Mouse (Mus musculus): ENCODE results near the gene Lrrfip2. TPM values are rescaled to one million over a fixed set of nuclear protein-coding genes. Genes with fewer than 3 reads are reported as not detected.

Gene Lrrfip2
- polyA plus RNA-seq, 1 experiment from 2014 or later = 41.7 TPM

DNA sequence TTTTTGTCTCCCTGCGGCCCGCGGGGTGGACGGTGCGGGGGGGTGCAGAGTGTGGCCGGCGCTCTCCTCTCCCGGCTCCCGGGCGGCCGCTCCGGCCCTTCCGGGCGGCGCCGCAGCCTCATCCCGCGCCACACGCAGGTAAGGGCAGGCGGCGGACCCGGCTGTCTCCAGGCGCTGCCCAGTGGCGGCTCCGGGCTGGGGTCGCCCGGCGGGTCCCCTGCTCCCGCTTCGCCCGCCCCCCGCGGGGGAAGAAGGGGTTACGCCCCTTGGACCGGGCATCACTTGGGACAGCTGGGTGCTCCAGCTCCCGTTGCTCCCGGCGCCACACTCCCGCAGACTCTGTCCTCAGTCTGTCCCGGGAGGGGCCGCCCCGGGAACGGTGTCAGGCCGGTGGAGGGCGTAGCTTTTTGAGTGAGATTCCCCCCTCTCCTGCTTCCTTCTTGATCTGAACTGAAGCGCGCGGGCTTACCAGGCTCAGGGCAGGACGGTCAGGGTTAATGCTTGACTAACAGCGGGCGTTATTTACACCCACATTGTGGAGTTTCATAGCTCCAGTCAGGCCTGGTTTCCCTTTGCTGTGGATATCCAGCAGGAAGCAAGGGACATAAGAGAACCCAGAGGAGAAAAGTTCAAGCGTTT is 979 bp downstream of the Lrrfip2 start:
- H3K36me3 ChIP-seq = no peaks in the 10 kb centered on the region
- peak overlapping the region; percentile 83 for H3K4me2 ChIP-seq
- no peaks in the 10 kb centered on the region for H3K9me3 ChIP-seq
- H3K27me3 ChIP-seq = no peaks in the 10 kb centered on the region
- H3K9ac ChIP-seq = peak overlapping the region; percentile 92
- peak; percentile 77 for ATAC-seq (ENCODE audit: insufficient number of reproducible peaks, insufficient read depth, low FRiP score, low TSS enrichment, low read depth)
- peak overlapping the region; percentile 75 for H3K27ac ChIP-seq
- under 1% methylated on average over 46 of the region's 52 CpGs for WGBS
- peak overlapping the region; percentile 87 for H3K4me3 ChIP-seq
- H3K4me1 ChIP-seq = peaks cover 22% of the 10 kb centered on the region

DNA sequence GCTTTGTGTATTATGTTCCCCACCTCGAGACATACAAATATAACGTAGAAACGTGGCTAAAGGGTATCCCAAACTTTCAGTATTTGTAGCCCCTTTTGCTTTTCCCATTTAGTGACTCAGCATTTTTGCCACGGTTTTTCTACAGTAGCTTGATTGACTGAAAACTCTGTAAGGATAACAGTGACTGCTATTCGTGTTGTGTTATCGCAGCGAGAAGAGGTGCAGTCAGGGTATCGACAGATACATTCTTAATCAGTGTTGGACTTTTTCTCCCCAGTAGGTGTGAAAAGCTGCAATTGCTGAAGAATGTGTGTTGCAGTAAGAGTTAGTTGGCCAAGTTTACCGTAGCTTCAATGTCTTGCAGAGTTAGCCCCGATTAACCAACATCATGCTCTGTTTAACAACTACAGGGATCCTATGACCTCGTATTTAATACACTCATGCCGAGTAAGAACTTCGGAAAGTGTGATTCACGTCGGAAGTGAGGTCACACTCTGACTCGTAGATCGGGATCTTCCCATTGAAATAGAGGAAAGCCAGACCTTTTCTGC is 1.6 kb downstream of the Lrrfip2 start:
- peak overlapping the region; percentile 75; the same call in 1 of the 2 replicates for H3K27ac ChIP-seq

DNA sequence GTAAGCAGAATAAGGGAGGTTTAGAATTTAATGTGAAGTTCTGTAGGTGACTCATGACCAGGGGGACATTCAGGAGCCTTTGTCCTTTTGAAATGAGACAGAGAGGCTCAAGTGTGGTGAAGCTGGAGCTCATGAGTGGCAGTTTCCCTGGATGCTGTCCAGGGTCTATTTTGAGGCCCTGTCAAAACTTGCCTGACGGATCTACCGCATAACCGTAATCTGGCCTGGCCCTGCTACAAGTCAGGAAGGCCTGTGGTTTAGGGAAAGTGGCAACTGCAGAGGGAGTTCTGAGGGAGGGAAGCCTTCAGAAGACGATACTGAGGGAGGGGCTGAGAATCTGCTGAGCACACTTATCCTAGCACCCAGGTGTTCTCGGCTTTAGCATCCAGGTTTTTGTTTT is 5.1 kb downstream of the Lrrfip2 start:
- no peak overlapping the region for H3K4me2 ChIP-seq
- 51% methylated on average over 5 of the region's 5 CpGs for WGBS

More for the DNA sequence above, 1.6 kb downstream of the Lrrfip2 start:
- ATAC-seq (ENCODE audit: insufficient number of reproducible peaks, insufficient read depth, low FRiP score, low TSS enrichment, low read depth) = no peak
- Histone ChIP-seq H3K27me3 (no peaks in the 10 kb centered on the region), H3K4me1 (peaks cover 22% of the 10 kb centered on the region), H3K36me3 (no peaks in the 10 kb centered on the region), H3K9me3 (no peaks in the 10 kb centered on the region), H3K4me2 (peak overlapping the region; percentile 83), H3K9ac (peak overlapping the region; percentile 92), H3K4me3 (peak overlapping the region; percentile 87)
- WGBS = 10% methylated on average over 17 of the region's 17 CpGs

DNA sequence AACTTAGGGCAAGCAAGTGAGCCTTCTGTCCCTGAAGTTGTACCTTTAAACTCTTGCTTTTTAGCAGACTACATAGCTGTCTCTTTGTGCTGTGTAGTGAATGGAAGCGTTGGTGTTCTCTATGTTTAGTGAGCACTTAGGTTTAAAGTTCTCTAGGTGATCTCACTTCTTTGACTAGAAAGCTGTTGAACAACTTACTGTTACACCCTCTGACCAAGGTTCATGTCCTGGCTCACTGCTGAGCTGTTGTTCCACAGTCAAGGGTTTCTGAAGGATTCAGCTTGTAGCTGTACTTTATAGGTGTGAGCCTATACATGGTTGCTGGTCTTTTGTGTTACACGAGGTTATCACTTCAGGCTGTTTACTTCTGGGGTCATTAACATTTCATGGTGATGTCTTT is 5.9 kb downstream of the Lrrfip2 start:
- ATAC-seq (ENCODE audit: insufficient number of reproducible peaks, insufficient read depth, low FRiP score, low TSS enrichment, low read depth) = no peak
- 74% methylated on average over 2 of the region's 2 CpGs for WGBS

More for the DNA sequence above, 5.1 kb downstream of the Lrrfip2 start:
- Histone ChIP-seq H3K27ac (no peak overlapping the region), H3K9me3 (no peaks in the 10 kb centered on the region), H3K9ac (no peak overlapping the region), H3K36me3 (peaks cover 4% of the 10 kb centered on the region; the same call in 1 of the 2 replicates), H3K27me3 (no peaks in the 10 kb centered on the region), H3K4me3 (no peak overlapping the region), H3K4me1 (peaks cover 23% of the 10 kb centered on the region)
- ATAC-seq (ENCODE audit: insufficient number of reproducible peaks, insufficient read depth, low FRiP score, low TSS enrichment, low read depth) = no peak

DNA sequence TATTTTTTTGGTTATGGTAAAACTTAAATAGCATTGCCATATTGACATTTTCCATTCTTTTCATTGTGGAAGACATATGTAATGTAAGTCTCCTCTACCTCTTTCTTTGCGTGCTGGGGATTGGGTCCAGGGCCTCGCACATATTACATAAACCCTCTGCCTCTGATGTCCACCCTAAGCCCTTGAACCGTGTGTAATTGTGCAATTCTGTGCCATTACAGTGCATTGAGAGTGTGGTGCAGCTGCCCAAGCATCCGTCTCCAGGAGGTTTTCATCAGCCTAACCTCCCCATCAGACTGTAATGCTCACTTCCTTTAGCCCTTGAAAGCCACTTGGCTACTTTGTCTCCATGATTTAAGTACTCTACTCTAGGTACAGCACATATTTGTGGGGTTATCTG is 7.0 kb downstream of the Lrrfip2 start:
- Histone ChIP-seq H3K27me3 (no peaks in the 10 kb centered on the region), H3K36me3 (peaks cover 4% of the 10 kb centered on the region; the same call in 1 of the 2 replicates), H3K4me2 (no peak overlapping the region), H3K4me3 (no peak overlapping the region), H3K4me1 (peaks cover 26% of the 10 kb centered on the region), H3K27ac (no peak overlapping the region), H3K9ac (no peak overlapping the region), H3K9me3 (no peaks in the 10 kb centered on the region)
- no peak for ATAC-seq (ENCODE audit: insufficient number of reproducible peaks, insufficient read depth, low FRiP score, low TSS enrichment, low read depth)
- WGBS = 81% methylated on average over 4 of the region's 4 CpGs

More for the DNA sequence above, 5.9 kb downstream of the Lrrfip2 start:
- Histone ChIP-seq H3K9me3 (no peaks in the 10 kb centered on the region), H3K27me3 (no peaks in the 10 kb centered on the region), H3K9ac (no peak overlapping the region), H3K36me3 (peaks cover 4% of the 10 kb centered on the region; the same call in 1 of the 2 replicates), H3K27ac (no peak overlapping the region), H3K4me1 (peaks cover 28% of the 10 kb centered on the region), H3K4me2 (no peak overlapping the region), H3K4me3 (no peak overlapping the region)

DNA sequence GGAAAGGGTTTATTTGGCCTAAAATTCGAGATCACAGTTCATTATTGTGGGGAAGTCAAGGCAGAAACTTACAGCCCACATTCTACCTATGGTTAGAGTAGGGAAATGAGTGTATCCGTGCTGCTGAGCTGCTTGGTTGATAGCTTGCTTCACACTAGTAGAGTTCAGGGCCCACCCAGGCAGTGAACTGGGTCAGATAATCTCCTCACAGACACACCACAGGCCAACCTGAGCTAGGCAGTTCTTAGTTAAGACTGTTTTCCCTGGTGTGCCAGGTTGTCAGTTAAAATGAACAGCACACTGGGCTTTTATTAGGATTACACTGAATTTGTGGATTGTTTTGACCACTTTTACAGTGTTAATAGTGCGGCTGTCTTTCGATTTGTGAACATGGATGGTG is 9.3 kb downstream of the Lrrfip2 start:
- WGBS = 76% methylated on average over 4 of the region's 4 CpGs
- ATAC-seq (ENCODE audit: insufficient number of reproducible peaks, insufficient read depth, low FRiP score, low TSS enrichment, low read depth) = no peak

DNA sequence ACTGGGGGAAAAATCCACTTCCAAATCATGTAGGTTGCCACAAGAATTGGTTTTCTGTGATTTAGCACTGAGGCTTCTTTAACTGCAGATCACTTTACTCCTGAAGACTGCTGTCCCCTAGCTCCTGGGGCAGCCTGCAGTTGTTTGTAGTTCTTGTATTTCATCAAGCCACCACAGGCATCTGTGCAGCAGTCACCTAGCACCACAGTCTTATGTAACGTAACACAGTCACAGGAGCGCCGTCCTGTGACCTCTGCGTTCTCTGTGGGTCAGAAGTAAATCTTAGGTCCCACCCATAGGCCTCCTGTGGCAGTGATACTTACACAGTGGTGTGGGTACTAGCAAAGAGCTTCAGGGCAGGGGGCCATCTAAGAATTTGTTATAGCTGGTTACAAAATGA is 10.4 kb downstream of the Lrrfip2 start:
- no peaks in the 10 kb centered on the region for H3K9me3 ChIP-seq
- no peak overlapping the region for H3K9ac ChIP-seq
- peaks cover 4% of the 10 kb centered on the region; the same call in 1 of the 2 replicates for H3K36me3 ChIP-seq
- ATAC-seq (ENCODE audit: insufficient number of reproducible peaks, insufficient read depth, low FRiP score, low TSS enrichment, low read depth) = no peak
- 49% methylated on average over 4 of the region's 4 CpGs for WGBS
- no peaks in the 10 kb centered on the region for H3K27me3 ChIP-seq
- peaks cover 17% of the 10 kb centered on the region for H3K4me1 ChIP-seq
- no peak overlapping the region for H3K4me2 ChIP-seq
- H3K27ac ChIP-seq = no peak overlapping the region
- no peak overlapping the region for H3K4me3 ChIP-seq

More for the DNA sequence above, 9.3 kb downstream of the Lrrfip2 start:
- Histone ChIP-seq H3K4me3 (no peak overlapping the region), H3K4me1 (peaks cover 25% of the 10 kb centered on the region), H3K27ac (no peak overlapping the region), H3K9ac (no peak overlapping the region), H3K36me3 (peaks cover 4% of the 10 kb centered on the region; the same call in 1 of the 2 replicates), H3K9me3 (no peaks in the 10 kb centered on the region), H3K4me2 (no peak overlapping the region), H3K27me3 (no peaks in the 10 kb centered on the region)

DNA sequence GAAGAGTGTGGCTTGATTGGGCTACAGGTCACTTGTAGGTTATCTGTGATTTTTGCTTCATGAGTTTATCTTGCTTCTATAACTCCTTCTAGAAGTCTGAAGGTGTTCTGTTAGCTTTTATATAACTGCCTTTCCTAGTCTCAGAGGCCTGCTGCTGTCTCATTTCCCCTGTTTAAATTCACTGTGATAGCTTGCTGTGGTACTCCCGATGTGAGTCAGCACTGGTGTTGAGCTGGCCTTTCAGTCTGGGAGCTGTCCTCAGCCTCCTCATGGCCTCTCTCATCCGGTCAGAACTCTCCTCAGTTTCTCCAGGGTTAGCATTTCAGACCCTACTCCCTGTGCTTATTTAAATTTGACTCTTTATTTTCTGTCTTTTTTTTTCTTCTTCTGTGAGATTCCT is 12.7 kb downstream of the Lrrfip2 start:
- Histone ChIP-seq H3K9ac (no peak overlapping the region), H3K27ac (no peak overlapping the region), H3K36me3 (no peaks in the 10 kb centered on the region), H3K4me3 (no peak overlapping the region), H3K27me3 (no peaks in the 10 kb centered on the region), H3K9me3 (no peaks in the 10 kb centered on the region), H3K4me2 (no peak overlapping the region), H3K4me1 (peaks cover 15% of the 10 kb centered on the region)
- 84% methylated on average over 2 of the region's 2 CpGs for WGBS
- no peak for ATAC-seq (ENCODE audit: insufficient number of reproducible peaks, insufficient read depth, low FRiP score, low TSS enrichment, low read depth)

DNA sequence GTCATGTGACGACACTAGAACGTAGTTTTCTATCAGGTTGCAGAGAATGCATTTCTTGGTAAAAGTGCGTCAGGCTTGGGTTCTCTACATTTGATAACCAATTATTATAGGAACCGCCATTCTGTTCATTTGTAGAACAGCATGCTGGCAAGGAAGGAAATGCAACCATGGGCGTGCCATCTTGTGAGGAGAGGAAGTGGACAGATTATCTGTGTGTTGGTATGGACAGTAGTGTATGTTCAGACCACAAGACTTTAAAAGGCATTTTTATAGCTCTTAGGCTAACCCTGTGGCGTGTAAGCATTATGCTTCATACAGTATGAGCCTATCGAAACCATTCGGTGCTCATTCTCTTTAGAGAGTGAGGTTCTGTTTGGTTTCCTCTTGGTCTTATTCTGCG is 20.8 kb downstream of the Lrrfip2 start:
- Histone ChIP-seq H3K4me3 (no peak overlapping the region), H3K9me3 (no peaks in the 10 kb centered on the region), H3K36me3 (peaks cover 3% of the 10 kb centered on the region; the same call in 1 of the 2 replicates), H3K4me2 (no peak overlapping the region), H3K27me3 (no peaks in the 10 kb centered on the region), H3K9ac (no peak overlapping the region), H3K4me1 (no peaks in the 10 kb centered on the region), H3K27ac (no peak overlapping the region)
- ATAC-seq (ENCODE audit: insufficient number of reproducible peaks, insufficient read depth, low FRiP score, low TSS enrichment, low read depth) = no peak
- WGBS = 86% methylated on average over 9 of the region's 9 CpGs

DNA sequence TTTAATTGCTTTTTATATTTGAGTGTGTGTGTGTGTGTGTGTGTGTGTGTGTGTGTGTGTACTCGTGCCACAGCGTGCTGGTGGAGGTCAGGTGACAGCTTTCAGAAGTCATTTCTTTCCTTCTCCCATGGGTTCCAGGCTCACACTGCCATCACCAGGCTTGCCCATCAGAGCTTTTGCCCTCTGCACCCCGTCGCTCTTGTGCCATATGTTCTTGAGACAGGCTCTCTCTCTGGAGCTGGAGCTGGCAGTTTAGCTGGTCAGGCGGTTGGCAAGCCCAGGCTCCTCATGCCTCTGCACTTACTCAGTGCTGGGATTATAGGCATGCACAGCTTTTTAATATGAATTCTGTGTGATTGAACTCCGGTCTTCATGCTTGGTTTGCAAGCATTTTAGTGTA is 25.3 kb downstream of the Lrrfip2 start:
- Histone ChIP-seq H3K4me1 (no peaks in the 10 kb centered on the region), H3K4me2 (no peak overlapping the region), H3K27ac (no peak overlapping the region), H3K27me3 (no peaks in the 10 kb centered on the region), H3K9me3 (no peaks in the 10 kb centered on the region), H3K36me3 (peaks cover 7% of the 10 kb centered on the region), H3K9ac (no peak overlapping the region), H3K4me3 (no peak overlapping the region)
- ATAC-seq (ENCODE audit: insufficient number of reproducible peaks, insufficient read depth, low FRiP score, low TSS enrichment, low read depth) = no peak
- WGBS = 93% methylated on average over 6 of the region's 6 CpGs

DNA sequence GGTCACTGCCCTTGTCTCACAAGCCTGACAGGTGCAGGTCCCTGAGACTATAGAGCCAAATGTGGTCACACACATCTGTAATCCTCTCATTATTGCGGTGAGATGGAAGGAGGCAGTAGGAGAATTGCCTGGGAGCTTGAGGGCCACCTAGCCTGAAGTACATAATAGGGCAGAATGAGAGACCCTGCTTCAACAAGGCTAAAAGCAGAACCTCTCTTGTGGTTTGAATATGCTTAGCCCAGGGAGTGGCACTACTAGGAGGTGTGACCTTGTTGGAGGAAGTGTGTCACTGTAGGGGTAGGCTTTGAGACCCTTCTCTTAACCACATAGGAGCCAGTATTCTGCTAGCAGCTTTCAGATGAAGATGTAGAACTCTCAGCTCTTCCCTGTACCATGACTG is 26.0 kb downstream of the Lrrfip2 start:
- Histone ChIP-seq H3K9me3 (no peaks in the 10 kb centered on the region), H3K4me3 (no peak overlapping the region), H3K36me3 (peaks cover 7% of the 10 kb centered on the region), H3K27me3 (no peaks in the 10 kb centered on the region), H3K4me2 (no peak overlapping the region), H3K4me1 (0 out of 2 replicates have a peak, but pooled peaks cover 2% of the 10 kb centered on the region), H3K27ac (no peak overlapping the region), H3K9ac (no peak overlapping the region)
- ATAC-seq (ENCODE audit: insufficient number of reproducible peaks, insufficient read depth, low FRiP score, low TSS enrichment, low read depth) = no peak
- WGBS = 91% methylated on average over 1 of the region's 1 CpGs

DNA sequence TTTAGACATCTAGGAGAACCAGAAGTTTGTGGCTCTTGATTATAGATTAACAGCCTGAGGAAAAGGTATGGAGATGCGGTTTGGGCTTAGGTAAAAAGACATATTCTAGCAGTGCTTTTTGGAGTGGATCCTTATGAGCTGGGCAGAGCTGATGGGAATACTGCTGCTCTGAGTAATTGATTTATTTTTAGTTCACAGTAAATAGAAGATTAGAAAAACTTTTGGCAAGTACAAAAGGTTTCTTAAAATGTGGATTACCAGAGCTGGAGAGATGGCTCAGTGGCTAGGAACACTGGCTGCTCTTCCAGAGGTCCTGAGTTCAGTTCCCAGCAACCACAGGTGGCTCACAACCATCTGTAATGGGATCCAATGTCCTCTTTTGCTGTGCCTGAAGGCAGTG is 27.3 kb downstream of the Lrrfip2 start:
- WGBS = 95% methylated on average over 1 of the region's 1 CpGs

More for the DNA sequence above, 27.3 kb downstream of the Lrrfip2 start:
- no peak overlapping the region for H3K4me2 ChIP-seq
- H3K4me1 ChIP-seq = peaks cover 11% of the 10 kb centered on the region; the same call in 1 of the 2 replicates
- H3K9me3 ChIP-seq = no peaks in the 10 kb centered on the region
- H3K27ac ChIP-seq = no peak overlapping the region
- H3K27me3 ChIP-seq = no peaks in the 10 kb centered on the region
- peaks cover 7% of the 10 kb centered on the region for H3K36me3 ChIP-seq
- no peak for ATAC-seq (ENCODE audit: insufficient number of reproducible peaks, insufficient read depth, low FRiP score, low TSS enrichment, low read depth)
- no peak overlapping the region for H3K4me3 ChIP-seq
- H3K9ac ChIP-seq = no peak overlapping the region
